Mouse (Mus musculus): ENCODE data around the gene Bscl2. TPM values are rescaled to one million over a fixed set of nuclear protein-coding genes. Genes with fewer than 3 reads are reported as not detected.

Gene Bscl2
- total and polyA plus RNA-seq, 2 experiments from 2014 or later, result 101 to 121 TPM

GRCm38 (mm10) chr19:8817001-8817400, 20.3 kb upstream of the Bscl2 start:
- no peaks in the 10 kb centered on the region for H3K9me3 ChIP-seq (ENCODE audit: low read length)
- DNase-seq (ENCODE audit: low spot score) (no peak), ATAC-seq (ENCODE audit: low FRiP score) (no peak)
- peak overlapping the region; percentile 12; the same call in 1 of the 2 replicates for H3K4me3 ChIP-seq (ENCODE audit: low read depth, low read length)
- no peak overlapping the region for H3K27ac ChIP-seq (ENCODE audit: low read depth, low read length)
- H3K9ac ChIP-seq (replicated peaks; ENCODE audit: low read length, poor library complexity, severe bottlenecking), result 0 out of 2 replicates have a peak overlapping the region, but pooled peaks have one; percentile 24
- H3K4me2 ChIP-seq (ENCODE audit: low read depth, low read length, poor library complexity, severe bottlenecking), result peak overlapping the region; percentile 5; the same call in 1 of the 2 replicates
- peaks cover 6% of the 10 kb centered on the region for H3K36me3 ChIP-seq (ENCODE audit: insufficient read depth, low read length)
- WGBS, result 34% methylated on average over 3 of the region's 3 CpGs
- peaks cover 14% of the 10 kb centered on the region for H3K4me1 ChIP-seq (ENCODE audit: insufficient read depth, low read length)
- no peak for TF ChIP-seq CTCF (IDR thresholded peaks at IDR 0.05)
- H3K27me3 ChIP-seq (ENCODE audit: insufficient read depth, low read length), result no peaks in the 10 kb centered on the region

DNA sequence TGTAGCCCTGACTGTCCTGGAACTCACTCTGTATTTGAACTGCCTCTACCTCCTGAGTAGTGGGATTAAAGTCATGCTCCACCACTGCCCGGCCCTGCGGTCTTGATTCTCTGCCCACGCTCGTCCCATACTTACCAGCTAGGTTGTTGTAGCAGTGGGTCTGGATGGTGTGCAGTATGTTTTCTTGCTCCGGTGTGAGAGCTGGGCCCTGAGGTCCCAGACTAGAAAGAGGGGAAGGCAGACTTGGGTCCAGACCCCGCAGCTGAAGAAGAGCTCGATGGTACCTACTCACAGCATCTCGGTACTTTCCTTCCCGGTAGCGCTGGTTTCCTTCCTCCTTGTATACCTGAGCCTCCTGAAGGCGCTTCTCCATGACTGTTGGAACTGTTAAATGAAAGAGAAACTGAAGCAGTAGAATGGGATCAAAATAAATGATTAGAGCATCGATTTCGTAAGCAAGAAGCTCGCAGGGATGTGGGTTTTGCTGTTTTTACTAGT, 18.9 kb upstream of the Bscl2 start:
- 24% methylated on average over 14 of the region's 14 CpGs for WGBS
- ATAC-seq (ENCODE audit: low FRiP score) (no peak), DNase-seq (ENCODE audit: low spot score) (no peak)
- H3K27me3 ChIP-seq (ENCODE audit: insufficient read depth, low read length), result no peaks in the 10 kb centered on the region
- H3K27ac ChIP-seq (ENCODE audit: low read depth, low read length), result peak overlapping the region; percentile 77
- H3K36me3 ChIP-seq (ENCODE audit: insufficient read depth, low read length), result peaks cover 7% of the 10 kb centered on the region
- H3K4me2 ChIP-seq (ENCODE audit: low read depth, low read length, poor library complexity, severe bottlenecking), result peak overlapping the region; percentile 84
- peak overlapping the region; percentile 97 for H3K4me3 ChIP-seq (ENCODE audit: low read depth, low read length)
- peaks cover 21% of the 10 kb centered on the region for H3K4me1 ChIP-seq (ENCODE audit: insufficient read depth, low read length)
- H3K9ac ChIP-seq (replicated peaks; ENCODE audit: low read length, poor library complexity, severe bottlenecking), result peak overlapping the region; percentile 58
- H3K9me3 ChIP-seq (ENCODE audit: low read length), result no peaks in the 10 kb centered on the region
- TF ChIP-seq CTCF (IDR thresholded peaks at IDR 0.05), result no peak

GRCm38 (mm10) chr19:8818801-8819595, 18.3 kb upstream of the Bscl2 start, which contains the start of gene Ttc9c:
Ttc9c (minus strand) TSS chr19:8819333.
- Histone ChIP-seq H3K27me3 (ENCODE audit: insufficient read depth, low read length) (no peaks in the 10 kb centered on the region), H3K4me2 (ENCODE audit: low read depth, low read length, poor library complexity, severe bottlenecking) (peak within 1 kb of the TSS; percentile 89), H3K27ac (ENCODE audit: low read depth, low read length) (peak within 1 kb of the TSS; percentile 98), H3K4me1 (ENCODE audit: insufficient read depth, low read length) (peaks cover 21% of the 10 kb centered on the region), H3K9me3 (ENCODE audit: low read length) (no peaks in the 10 kb centered on the region), H3K36me3 (ENCODE audit: insufficient read depth, low read length) (peaks cover 13% of the 10 kb centered on the region), H3K4me3 (ENCODE audit: low read depth, low read length) (peak within 1 kb of the TSS; percentile 97), H3K9ac (replicated peaks; ENCODE audit: low read length, poor library complexity, severe bottlenecking) (peak within 1 kb of the TSS; percentile 98)
- DNase-seq (ENCODE audit: low spot score), result peak; percentile 99
- no peak for TF ChIP-seq CTCF (IDR thresholded peaks at IDR 0.05)
- ATAC-seq (ENCODE audit: low FRiP score), result peak; percentile 93
- under 1% methylated on average over 33 of the region's 33 CpGs for WGBS

DNA sequence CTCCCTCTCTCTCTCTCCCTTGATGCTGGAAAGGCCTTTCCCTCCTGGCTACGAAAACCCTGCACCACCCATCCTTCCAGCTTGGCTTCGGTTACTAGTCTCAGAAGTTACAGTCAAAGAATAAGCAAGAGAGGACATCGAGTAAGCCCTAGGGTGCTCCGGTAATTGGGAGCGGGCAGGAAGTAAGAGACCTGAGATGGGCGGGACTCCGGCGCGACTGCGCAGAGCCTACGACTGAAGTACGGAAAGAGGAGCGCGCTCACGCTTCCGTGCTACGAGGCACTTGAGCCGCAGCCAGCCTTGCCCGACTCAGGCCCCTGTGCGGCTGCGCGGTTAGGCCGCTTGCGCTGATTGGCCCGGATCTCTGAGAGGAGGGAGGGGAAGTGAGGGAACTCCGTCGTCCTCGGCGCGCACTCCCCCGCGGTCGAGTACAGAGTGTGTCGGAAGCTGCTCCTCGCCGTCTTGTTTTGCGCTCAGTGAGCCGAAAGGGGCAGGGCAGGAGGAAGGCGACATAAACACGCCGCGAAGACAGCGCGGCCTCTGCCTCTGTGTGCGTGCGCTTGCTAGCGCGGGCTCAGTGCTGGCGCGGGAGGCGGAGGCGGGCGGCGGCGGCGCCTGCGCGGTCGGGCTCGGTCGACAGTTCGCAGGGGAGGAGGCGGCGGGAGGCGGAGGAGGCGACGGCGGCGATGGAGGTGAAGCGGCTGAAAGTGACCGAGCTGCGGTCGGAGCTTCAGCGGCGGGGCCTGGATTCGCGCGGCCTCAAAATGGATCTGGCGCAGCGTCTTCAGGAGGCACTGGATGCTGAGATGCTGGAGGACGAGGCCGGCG, 17.5 kb upstream of the Bscl2 start, which contains the start of gene Hnrnpul2:
Hnrnpul2 (plus strand) TSS at position 415 of the 828 bp plus-strand sequence.
- peak within 1 kb of the TSS; percentile 97 for H3K4me3 ChIP-seq (ENCODE audit: low read depth, low read length)
- peak within 1 kb of the TSS; percentile 89 for H3K4me2 ChIP-seq (ENCODE audit: low read depth, low read length, poor library complexity, severe bottlenecking)
- peaks cover 15% of the 10 kb centered on the region for H3K36me3 ChIP-seq (ENCODE audit: insufficient read depth, low read length)
- no peaks in the 10 kb centered on the region for H3K9me3 ChIP-seq (ENCODE audit: low read length)
- peak within 1 kb of the TSS; percentile 98 for H3K27ac ChIP-seq (ENCODE audit: low read depth, low read length)
- ATAC-seq (ENCODE audit: low FRiP score), result peak; percentile 96
- 0 out of 2 replicates have a peak, but pooled peaks have one; percentile 6 for TF ChIP-seq CTCF (IDR thresholded peaks at IDR 0.05)
- peaks cover 21% of the 10 kb centered on the region for H3K4me1 ChIP-seq (ENCODE audit: insufficient read depth, low read length)
- WGBS, result under 1% methylated on average over 79 of the region's 83 CpGs
- peak within 1 kb of the TSS; percentile 98 for H3K9ac ChIP-seq (replicated peaks; ENCODE audit: low read length, poor library complexity, severe bottlenecking)
- no peaks in the 10 kb centered on the region for H3K27me3 ChIP-seq (ENCODE audit: insufficient read depth, low read length)
- peak; percentile 100 for DNase-seq (ENCODE audit: low spot score)

- TF ChIP-seq CTCF (IDR thresholded peaks at IDR 0.05), result no peak
- peaks cover 20% of the 10 kb centered on the region for H3K36me3 ChIP-seq (ENCODE audit: insufficient read depth, low read length)
- no peaks in the 10 kb centered on the region for H3K27me3 ChIP-seq (ENCODE audit: insufficient read depth, low read length)
- H3K4me3 ChIP-seq (ENCODE audit: low read depth, low read length), result peak overlapping the region; percentile 97
- DNase-seq (ENCODE audit: low spot score) (no peak), ATAC-seq (ENCODE audit: low FRiP score) (no peak; the same call in 1 of the 2 replicates)
- no peaks in the 10 kb centered on the region for H3K9me3 ChIP-seq (ENCODE audit: low read length)
- H3K27ac ChIP-seq (ENCODE audit: low read depth, low read length), result peak overlapping the region; percentile 98
- WGBS, result under 1% methylated on average over 41 of the region's 48 CpGs
- peak overlapping the region; percentile 89 for H3K4me2 ChIP-seq (ENCODE audit: low read depth, low read length, poor library complexity, severe bottlenecking)
- peak overlapping the region; percentile 98 for H3K9ac ChIP-seq (replicated peaks; ENCODE audit: low read length, poor library complexity, severe bottlenecking)
- peaks cover 19% of the 10 kb centered on the region for H3K4me1 ChIP-seq (ENCODE audit: insufficient read depth, low read length)
These were observed 16.8 kb upstream of the Bscl2 start for GRCm38 (mm10) chr19:8820424-8820956.
